Mouse (Mus musculus) liver, adult 2 months (tissue): ENCODE measurements at regions not wholly inside any gene's neighbourhood (a gene's known extent, or its start where the extent isn't known, plus 50 kb on each side); places are given as distances from the start of the nearest gene placed in this dataset.

Experiments used
- CTCF ChIP-seq: fragments of 200-500 bp; IDR thresholded peaks from 2 replicates; pipeline ENCODE4 v1.5.1; 2011; ENCODE audit warnings: low read depth, low read length, control low read depth
- POLR2A ChIP-seq: fragments of 200-500 bp; IDR thresholded peaks from 2 replicates; pipeline ENCODE4 v1.6.1; 2011; ENCODE audit warnings: low read length, control low read depth; ENCODE audit not compliant: insufficient read depth; ENCODE audit errors: extremely low read depth

DNA sequence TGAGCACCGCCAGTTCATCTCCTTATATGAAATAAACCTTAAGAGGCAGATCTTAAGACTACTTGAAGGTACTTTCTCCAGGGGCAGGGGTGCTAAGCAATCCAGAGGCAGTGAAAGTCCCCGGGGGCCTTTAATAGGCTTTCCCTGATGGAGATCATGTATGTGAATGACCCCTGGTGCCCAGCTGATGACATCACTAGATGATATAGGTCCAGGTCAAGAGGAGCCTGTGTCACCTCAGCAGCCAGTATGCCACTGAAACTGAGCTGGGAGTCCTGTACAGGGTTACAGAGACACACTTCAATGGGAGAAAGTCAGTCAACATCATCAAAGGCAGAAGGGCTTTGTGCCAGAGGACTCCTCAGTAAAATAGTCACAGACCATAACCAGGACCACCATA is 457.8 kb downstream of the Wdr11 start:
- TF ChIP-seq CTCF (no peak), POLR2A (no peak)
